Mouse (Mus musculus): ENCODE measurements around the gene Gm2663. TPM values are rescaled to one million over a fixed set of nuclear protein-coding genes. Genes with fewer than 3 reads are reported as not detected.
"Not testable (repeated sequence)": the region's sequence is repeated elsewhere in the genome, so short reads cannot be mapped to it uniquely, and the experiment has no call there.

The Gm2663 gene
- total RNA-seq (2021), result not detected
- long read RNA-seq, result 0 reads

- not testable (repeated sequence) for DNase-seq (ENCODE audit: low spot score in 2 of 2)
These were observed at the start of gene Gm2663 for GRCm38 (mm10) chr6:40999379-40999778. Gene Gm2663 (minus strand): TSS chr6:40999479.

- DNase-seq (ENCODE audit: low spot score in 2 of 2), result peak in 1 of 2 experiments; percentile 13
These were observed 49.3 kb upstream of the Gm2663 start for GRCm38 (mm10) chr6:41048602-41049001.

- DNase-seq (ENCODE audit: low spot score in 2 of 2), result no peak
These were observed 48.7 kb upstream of the Gm2663 start for GRCm38 (mm10) chr6:41047961-41048360.

GRCm38 (mm10) chr6:41047202-41047601 lies 47.9 kb upstream of the Gm2663 start:
- no peak for DNase-seq (ENCODE audit: low spot score in 2 of 2)

- DNase-seq (ENCODE audit: low spot score in 2 of 2), result no peak
These were observed 47.3 kb upstream of the Gm2663 start for GRCm38 (mm10) chr6:41046553-41046952.

GRCm38 (mm10) chr6:41044753-41045152 lies 45.5 kb upstream of the Gm2663 start:
- DNase-seq (ENCODE audit: low spot score in 2 of 2), result no peak

GRCm38 (mm10) chr6:41044314-41044713 lies 45.0 kb upstream of the Gm2663 start:
- DNase-seq (ENCODE audit: low spot score in 2 of 2), result no peak

- no peak for DNase-seq (ENCODE audit: low spot score in 2 of 2)
These were observed 36.1 kb upstream of the Gm2663 start, which contains the start of gene 2210010C04Rik for GRCm38 (mm10) chr6:41035409-41035808. Gene 2210010C04Rik (minus strand): TSS chr6:41035509.

GRCm38 (mm10) chr6:41032802-41033201 lies 33.5 kb upstream of the Gm2663 start:
- DNase-seq (ENCODE audit: low spot score in 2 of 2), result no peak

GRCm38 (mm10) chr6:41032231-41032630 lies 33.0 kb upstream of the Gm2663 start:
- no peak for DNase-seq (ENCODE audit: low spot score in 2 of 2)

- no peak for DNase-seq (ENCODE audit: low spot score in 2 of 2)
These were observed 31.5 kb upstream of the Gm2663 start for GRCm38 (mm10) chr6:41030821-41031220.

GRCm38 (mm10) chr6:41027053-41027452 lies 27.8 kb upstream of the Gm2663 start:
- no peak for DNase-seq (ENCODE audit: low spot score in 2 of 2)

- no peak for DNase-seq (ENCODE audit: low spot score in 2 of 2)
These were observed 26.8 kb upstream of the Gm2663 start for GRCm38 (mm10) chr6:41025873-41026650.

- no peak for DNase-seq (ENCODE audit: low spot score in 2 of 2)
These were observed 19.9 kb upstream of the Gm2663 start for GRCm38 (mm10) chr6:41019140-41019539.

GRCm38 (mm10) chr6:41018629-41019028 lies 19.4 kb upstream of the Gm2663 start:
- no peak for DNase-seq (ENCODE audit: low spot score in 2 of 2)

- peak in 1 of 2 experiments; percentile 8 for DNase-seq (ENCODE audit: low spot score in 2 of 2)
These were observed 15.8 kb upstream of the Gm2663 start for GRCm38 (mm10) chr6:41015065-41015464.

GRCm38 (mm10) chr6:40964454-40964853 lies 34.8 kb downstream of the Gm2663 start, which contains the start of gene 1810009J06Rik:
Gene 1810009J06Rik (plus strand): TSS chr6:40964754.
- DNase-seq (ENCODE audit: low spot score in 2 of 2), result not testable (repeated sequence)

- no peak for DNase-seq (ENCODE audit: low spot score in 2 of 2)
These were observed 45.6 kb downstream of the Gm2663 start for GRCm38 (mm10) chr6:40953716-40954115.

GRCm38 (mm10) chr6:40951770-40952169 lies 47.5 kb downstream of the Gm2663 start, which contains the start of gene Gm4744:
Gene Gm4744 (minus strand): TSS chr6:40951870.
- DNase-seq (ENCODE audit: low spot score in 2 of 2), result no peak

Data from layer of hippocampus, adult 18-20 months (tissue).